Mouse (Mus musculus) C2C12 (cell line): Measurements from ENCODE around the gene Adamtsl5. TPM values are rescaled to one million over a fixed set of nuclear protein-coding genes. Genes with fewer than 3 reads are reported as not detected.
"Not testable (repeated sequence)": the region's sequence is repeated elsewhere in the genome, so short reads cannot be mapped to it uniquely, and the experiment has no call there.

ENCODE experiments used
- H3K27me3 ChIP-seq: one replicate; pipeline ENCODE4 v1.6.1; 2011; ENCODE audit not compliant: control insufficient read depth, insufficient read depth, insufficient read length
- H3K36me3 ChIP-seq: one replicate; pipeline ENCODE4 v1.6.1; 2011; ENCODE audit not compliant: control insufficient read depth, insufficient read depth
- H3K4me3 ChIP-seq: one replicate; pipeline ENCODE4 v1.5.1; 2011; ENCODE audit warnings: mild to moderate bottlenecking, control low read depth; ENCODE audit not compliant: poor library complexity, insufficient read depth, severe bottlenecking
- H3K79me2 ChIP-seq: one replicate; pipeline ENCODE4 v1.6.1; 2011; ENCODE audit not compliant: control insufficient read depth, insufficient read depth
- H3K79me3 ChIP-seq: one replicate; pipeline ENCODE4 v1.6.1; 2011; ENCODE audit warnings: low read depth, control low read depth
- H3ac ChIP-seq: one replicate; pipeline ENCODE3; 2011; ENCODE audit warnings: low read depth; ENCODE audit not compliant: control insufficient read depth, insufficient read length
- CEBPB ChIP-seq: IDR thresholded peaks from one replicate; pipeline ENCODE4 v1.6.1; 2011; ENCODE audit warnings: low read depth, mild to moderate bottlenecking, control low read depth, moderate library complexity
- CTCF ChIP-seq: IDR thresholded peaks from one replicate; pipeline ENCODE4 v1.5.1; 2011; ENCODE audit not compliant: control insufficient read depth, insufficient read depth, insufficient read length
- FOSL1 ChIP-seq: IDR thresholded peaks from one replicate; pipeline ENCODE4 v1.8.0; 2011; ENCODE audit warnings: mild to moderate bottlenecking, low read length; ENCODE audit not compliant: poor library complexity, insufficient read depth, severe bottlenecking
- MAX ChIP-seq: IDR thresholded peaks from one replicate; pipeline ENCODE4 v1.6.1; 2011; ENCODE audit warnings: mild to moderate bottlenecking, control low read depth
- MYOD1 ChIP-seq: IDR thresholded peaks from one replicate; pipeline ENCODE4 v1.6.1; 2011; ENCODE audit warnings: low read depth; ENCODE audit not compliant: control insufficient read depth, insufficient read length
- MYOG ChIP-seq: IDR thresholded peaks from one replicate; pipeline ENCODE4 v1.6.1; 2011; ENCODE audit not compliant: control insufficient read depth, insufficient read length; ENCODE audit errors: extremely low read depth
- USF1 ChIP-seq: IDR thresholded peaks from one replicate; pipeline ENCODE4 v1.6.1; 2011; ENCODE audit warnings: low read depth, mild to moderate bottlenecking, control low read depth, moderate library complexity
- polyA plus RNA-seq: library from polyadenylated mRNA; unstranded; fragments of >200 nt; fragmentation: generic; extraction: Trizol; gene quantifications from one replicate; pipeline ENCODE4 v1.2.1, GENCODE M21; 2012; ENCODE audit warnings: missing spikeins

The Adamtsl5 gene
- polyA plus RNA-seq, 1 experiment, result 18.3 TPM

DNA sequence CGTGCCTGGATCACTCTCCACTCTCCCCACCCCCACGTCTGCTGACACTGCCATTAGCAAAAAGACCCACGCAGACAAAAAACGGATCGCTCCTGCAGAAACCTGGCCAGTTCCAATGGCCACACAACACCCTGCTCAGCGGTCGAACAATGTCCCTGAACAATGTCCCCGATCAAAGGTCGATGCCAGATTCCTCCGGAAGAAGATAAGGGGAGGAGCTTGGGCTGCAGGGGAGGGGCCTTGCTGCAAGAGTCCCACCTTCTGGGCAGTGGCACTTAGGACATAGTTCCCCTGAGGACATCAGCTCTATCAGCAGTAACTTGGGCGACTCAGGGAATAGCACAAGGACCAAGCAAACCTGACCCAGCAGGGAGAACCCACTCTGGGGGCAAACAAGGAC, 3.7 kb upstream of the Adamtsl5 start:
- H3K27me3 ChIP-seq, result peaks cover 22% of the 10 kb centered on the region
- no peaks in the 10 kb centered on the region for H3K36me3 ChIP-seq
- no peak overlapping the region for H3ac ChIP-seq
- no peak overlapping the region for H3K4me3 ChIP-seq
- no peaks in the 10 kb centered on the region for H3K79me3 ChIP-seq
- no peaks in the 10 kb centered on the region for H3K79me2 ChIP-seq
- TF ChIP-seq CTCF (no peak), MYOG (no peak), USF1 (no peak), MAX (no peak), CEBPB (no peak), MYOD1 (no peak), FOSL1 (no peak)

- H3K79me2 ChIP-seq, result no peaks in the 10 kb centered on the region
- H3ac ChIP-seq, result no peak overlapping the region
- H3K27me3 ChIP-seq, result peaks cover 6% of the 10 kb centered on the region
- TF ChIP-seq CTCF (peak; percentile 95), FOSL1 (no peak)
- H3K36me3 ChIP-seq, result no peaks in the 10 kb centered on the region
- no peaks in the 10 kb centered on the region for H3K79me3 ChIP-seq
- H3K4me3 ChIP-seq, result no peak overlapping the region
These were observed 2.1 kb upstream of the Adamtsl5 start for GRCm38 (mm10) chr10:80350292-80350691.

DNA sequence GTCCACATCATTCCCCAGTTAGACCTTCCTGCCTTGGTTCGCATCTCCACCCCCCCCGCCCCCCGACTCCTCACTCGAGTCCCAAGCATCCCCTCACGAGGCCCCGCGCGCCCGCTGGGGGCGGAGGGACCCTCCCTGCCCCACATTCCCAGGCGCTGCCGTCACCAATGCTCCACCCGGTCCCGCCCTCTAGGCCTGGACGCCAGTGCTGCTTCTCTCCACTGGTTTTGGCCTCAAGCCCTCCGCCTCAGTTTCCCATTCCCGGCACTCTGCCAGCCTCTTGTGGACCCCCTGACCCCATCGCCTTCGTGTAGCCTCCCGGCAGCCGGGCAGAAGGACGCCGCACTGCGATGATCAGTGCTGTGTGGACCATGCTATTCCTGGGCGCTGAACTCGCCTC, 769 bp upstream of the Adamtsl5 start:
- no peak for TF ChIP-seq MYOG
- TF ChIP-seq MYOD1, result no peak
- no peak for TF ChIP-seq FOSL1
- TF ChIP-seq CEBPB, result no peak
- TF ChIP-seq USF1, result no peak
- TF ChIP-seq MAX, result no peak
- no peak for TF ChIP-seq CTCF
- Histone ChIP-seq H3K79me2 (no peaks in the 10 kb centered on the region), H3K27me3 (peaks cover 3% of the 10 kb centered on the region), H3K4me3 (no peak overlapping the region), H3K36me3 (no peaks in the 10 kb centered on the region), H3ac (no peak overlapping the region), H3K79me3 (no peaks in the 10 kb centered on the region)

DNA sequence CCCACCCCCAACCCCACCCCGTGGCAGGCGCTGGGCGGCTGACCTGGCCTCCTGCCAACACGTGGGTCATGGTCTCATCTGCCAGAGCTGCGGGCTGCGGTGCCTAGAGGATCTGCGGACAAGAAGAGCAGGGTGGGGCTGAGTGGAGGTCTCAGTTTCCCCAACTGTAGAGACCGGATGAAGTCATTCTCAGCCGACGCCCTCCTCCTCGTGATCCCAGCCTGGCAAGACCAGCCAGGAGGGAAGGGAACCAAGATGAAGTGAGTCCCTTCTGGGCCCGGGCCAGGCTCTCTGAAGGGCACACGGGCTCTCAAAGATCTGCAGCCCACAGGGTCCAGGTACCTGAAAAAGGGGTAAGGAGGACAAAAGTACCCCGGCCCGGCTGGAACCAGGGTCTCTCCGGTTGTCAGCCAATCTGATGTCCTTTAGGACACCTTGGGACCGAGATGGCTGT, 671 bp downstream of the Adamtsl5 start:
- Histone ChIP-seq H3K79me2 (no peaks in the 10 kb centered on the region), H3K4me3 (peak overlapping the region; percentile 50), H3K36me3 (no peaks in the 10 kb centered on the region), H3K79me3 (no peaks in the 10 kb centered on the region), H3K27me3 (peaks cover 2% of the 10 kb centered on the region), H3ac (peak overlapping the region; percentile 86)
- no peak for TF ChIP-seq CEBPB
- no peak for TF ChIP-seq MYOG
- no peak for TF ChIP-seq CTCF
- TF ChIP-seq USF1, result no peak
- no peak for TF ChIP-seq MAX
- no peak for TF ChIP-seq MYOD1
- no peak for TF ChIP-seq FOSL1

DNA sequence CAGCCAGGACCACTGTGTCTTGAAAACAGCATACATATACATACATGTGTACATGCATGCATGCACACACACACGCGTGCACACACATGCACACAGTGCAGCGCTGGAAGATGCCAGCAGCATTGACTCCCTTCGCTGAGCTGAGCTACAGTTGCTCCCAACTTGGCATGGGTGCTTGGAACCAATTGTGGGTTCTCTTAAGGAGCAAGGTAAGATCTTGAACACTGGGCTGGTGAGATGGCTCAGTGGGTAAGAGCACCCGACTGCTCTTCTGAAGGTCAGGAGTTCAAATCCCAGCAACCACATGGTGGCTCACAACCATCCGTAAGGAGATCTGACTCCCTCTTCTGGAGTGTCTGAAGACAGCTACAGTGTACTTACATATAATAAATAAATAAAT, 2.3 kb downstream of the Adamtsl5 start:
- H3K79me2 ChIP-seq, H3K4me3 ChIP-seq, H3K27me3 ChIP-seq, H3ac ChIP-seq, H3K79me3 ChIP-seq, H3K36me3 ChIP-seq: not testable (repeated sequence)

- Histone ChIP-seq H3K36me3 (no peaks in the 10 kb centered on the region), H3K27me3 (no peaks in the 10 kb centered on the region), H3K79me3 (no peaks in the 10 kb centered on the region), H3K79me2 (no peaks in the 10 kb centered on the region), H3K4me3 (no peak overlapping the region), H3ac (no peak overlapping the region)
- TF ChIP-seq CEBPB (no peak), USF1 (no peak), MAX (no peak), CTCF (no peak), FOSL1 (no peak), MYOG (no peak), MYOD1 (no peak)
These were observed 3.1 kb downstream of the Adamtsl5 start for GRCm38 (mm10) chr10:80345122-80345521.
